Comparison of ENCODE assay signal across 16 mouse cellular contexts in genomic region chr9:51943934-51944333, GRCm38 (mm10).
"Had no signal": no experiment of that assay in that cellular context is flagged by ENCODE, and none has a peak within 500 bp of the region (broad histone marks: within the 10 kb centered on the region; RNA-seq: fewer than 3 reads in every experiment).

No protein-coding gene starts in this region.

- DNase-seq: cerebellum, adult 8-10 months; cerebellum, adult 9-10 months; cerebellum, adult 9-11 months; cerebellum, postnatal 10 days; cerebellum, postnatal 14 days; cerebellum, postnatal 25 days; cerebellum, postnatal 36 days; embryo, embryonic 11 days; forebrain, postnatal 0 days; gastrocnemius, adult 2 months; gastrocnemius, postnatal 10 days; gastrocnemius, postnatal 14 days; gastrocnemius, postnatal 25 days; gastrocnemius, postnatal 36 days; heart, adult 18-20 months; heart, adult 2 months had no signal
